Mouse (Mus musculus): ENCODE data around the gene Eipr1. TPM values are rescaled to one million over a fixed set of nuclear protein-coding genes. Genes with fewer than 3 reads are reported as not detected.

Eipr1 gene
- polyA plus RNA-seq, 1 experiment = 17.9 TPM

DNA sequence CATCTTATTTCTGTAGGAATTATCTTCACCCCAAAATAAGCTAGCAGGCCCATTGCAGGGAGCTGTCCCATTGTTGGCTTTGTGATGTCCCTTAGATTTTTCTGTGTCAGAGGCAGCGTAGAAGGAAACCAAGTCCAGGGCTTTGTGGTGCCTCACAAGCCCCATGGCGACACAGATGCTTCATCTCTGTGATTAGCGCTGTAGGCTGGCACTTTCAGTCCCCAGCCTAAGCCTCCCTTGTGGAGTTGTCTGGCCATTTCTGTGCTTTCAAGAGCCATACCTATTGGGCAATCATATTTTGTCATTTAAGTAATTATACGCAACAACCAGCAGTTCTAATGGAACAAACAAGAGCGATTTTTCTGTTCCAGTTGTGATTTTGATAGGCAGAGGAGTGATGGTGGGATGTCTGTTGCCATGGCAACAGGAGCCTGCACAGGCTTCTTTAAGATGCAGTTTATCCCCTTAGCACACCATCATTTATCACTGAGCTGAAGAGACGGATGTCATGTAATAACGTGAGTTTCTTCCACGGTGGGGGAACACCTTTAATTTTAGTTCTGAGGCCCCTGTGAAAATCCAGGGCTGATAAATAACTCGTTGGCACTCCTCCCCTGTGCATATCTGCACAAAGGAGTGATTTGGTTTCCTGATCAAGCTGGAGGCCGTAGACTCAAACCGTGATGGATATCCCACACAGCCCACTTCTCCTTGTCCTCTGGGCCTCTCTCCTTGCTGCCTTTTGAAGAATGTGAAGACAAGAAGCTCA, 108.1 kb downstream of the Eipr1 start:
- DNase-seq = no peak
- TF ChIP-seq POLR2A (IDR thresholded peaks at IDR 0.05; ENCODE audit: borderline replicate concordance, extremely low read depth, low read depth, low read length) = no peak
- TF ChIP-seq CTCF (IDR thresholded peaks at IDR 0.05; ENCODE audit: insufficient read depth, low read length) = no peak
- Histone ChIP-seq H3K4me3 (replicated peaks; ENCODE audit: extremely low read depth, low read depth, low read length) (no peak overlapping the region), H3K4me1 (ENCODE audit: control insufficient read depth, insufficient read depth, low read length) (no peaks in the 10 kb centered on the region)
- 81% methylated on average over 11 of the region's 11 CpGs for WGBS

DNA sequence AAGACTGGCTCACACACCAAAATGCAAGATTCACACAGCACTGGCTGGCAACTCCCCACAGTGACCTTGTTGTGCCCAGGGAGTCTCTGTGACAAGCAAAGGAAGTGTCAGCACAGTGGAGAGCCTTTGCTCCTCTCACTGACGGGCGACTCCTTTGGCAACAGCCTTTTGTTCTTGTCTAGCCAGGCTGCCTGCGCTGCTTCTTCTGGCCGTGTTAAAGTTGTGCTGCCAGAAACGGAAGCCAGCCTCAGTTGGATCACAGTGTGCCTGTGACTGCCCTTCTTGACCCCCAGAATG, 108.6 kb downstream of the Eipr1 start:
- 70% methylated on average over 5 of the region's 5 CpGs for WGBS
- Histone ChIP-seq H3K4me1 (ENCODE audit: control insufficient read depth, insufficient read depth, low read length) (no peaks in the 10 kb centered on the region), H3K4me3 (replicated peaks; ENCODE audit: extremely low read depth, low read depth, low read length) (no peak overlapping the region)
- DNase-seq = no peak
- no peak for TF ChIP-seq CTCF (IDR thresholded peaks at IDR 0.05; ENCODE audit: insufficient read depth, low read length)
- no peak for TF ChIP-seq POLR2A (IDR thresholded peaks at IDR 0.05; ENCODE audit: borderline replicate concordance, extremely low read depth, low read depth, low read length)

DNA sequence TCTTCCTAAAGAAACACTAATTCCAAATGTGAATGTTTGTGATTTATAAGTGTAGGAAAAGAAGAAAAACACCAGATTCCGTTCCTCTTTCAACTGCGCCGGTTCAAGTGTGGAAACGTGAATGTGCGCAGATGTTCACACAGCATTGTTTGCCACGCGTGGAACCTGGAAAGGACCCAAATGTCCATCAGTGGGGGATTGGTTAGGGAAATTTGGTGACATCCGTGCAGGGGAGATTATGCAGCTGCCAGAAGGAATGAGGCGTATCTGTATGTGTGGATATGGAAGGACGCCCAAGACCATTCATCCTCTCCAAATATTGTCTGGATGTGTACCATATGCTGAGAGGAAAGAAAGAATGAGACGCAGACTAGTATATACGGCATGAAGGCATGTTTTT, 111.7 kb downstream of the Eipr1 start:
- Histone ChIP-seq H3K4me1 (ENCODE audit: control insufficient read depth, insufficient read depth, low read length) (no peaks in the 10 kb centered on the region), H3K4me3 (replicated peaks; ENCODE audit: extremely low read depth, low read depth, low read length) (no peak overlapping the region)
- no peak for DNase-seq
- no peak for TF ChIP-seq POLR2A (IDR thresholded peaks at IDR 0.05; ENCODE audit: borderline replicate concordance, extremely low read depth, low read depth, low read length)
- no peak for TF ChIP-seq CTCF (IDR thresholded peaks at IDR 0.05; ENCODE audit: insufficient read depth, low read length)
- WGBS = 74% methylated on average over 12 of the region's 12 CpGs

DNA sequence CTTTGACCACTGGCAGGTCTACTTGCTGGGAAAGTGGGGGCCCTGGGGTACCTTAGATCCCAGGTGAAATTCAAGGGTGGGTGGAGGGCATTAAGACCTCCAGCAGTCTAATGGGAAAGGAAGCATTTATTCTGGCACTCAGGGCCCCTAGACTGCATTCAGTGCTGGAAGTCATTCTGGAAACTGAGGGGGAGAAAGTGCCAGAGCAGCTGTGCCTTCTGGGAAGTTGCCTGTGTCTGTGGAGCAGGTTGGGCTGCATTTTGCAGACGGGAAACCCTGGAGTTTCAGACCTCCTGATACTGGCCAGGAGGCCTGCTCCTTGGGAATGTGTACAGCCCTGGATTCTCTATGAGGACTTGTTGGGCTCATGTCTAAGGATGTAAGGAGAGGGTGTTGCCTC, 114.5 kb downstream of the Eipr1 start:
- H3K4me3 ChIP-seq (replicated peaks; ENCODE audit: extremely low read depth, low read depth, low read length) = no peak overlapping the region
- H3K4me1 ChIP-seq (ENCODE audit: control insufficient read depth, insufficient read depth, low read length) = no peaks in the 10 kb centered on the region
- no peak for DNase-seq
- no peak for TF ChIP-seq POLR2A (IDR thresholded peaks at IDR 0.05; ENCODE audit: borderline replicate concordance, extremely low read depth, low read depth, low read length)
- no peak for TF ChIP-seq CTCF (IDR thresholded peaks at IDR 0.05; ENCODE audit: insufficient read depth, low read length)
- WGBS = 67% methylated on average over 1 of the region's 1 CpGs

DNA sequence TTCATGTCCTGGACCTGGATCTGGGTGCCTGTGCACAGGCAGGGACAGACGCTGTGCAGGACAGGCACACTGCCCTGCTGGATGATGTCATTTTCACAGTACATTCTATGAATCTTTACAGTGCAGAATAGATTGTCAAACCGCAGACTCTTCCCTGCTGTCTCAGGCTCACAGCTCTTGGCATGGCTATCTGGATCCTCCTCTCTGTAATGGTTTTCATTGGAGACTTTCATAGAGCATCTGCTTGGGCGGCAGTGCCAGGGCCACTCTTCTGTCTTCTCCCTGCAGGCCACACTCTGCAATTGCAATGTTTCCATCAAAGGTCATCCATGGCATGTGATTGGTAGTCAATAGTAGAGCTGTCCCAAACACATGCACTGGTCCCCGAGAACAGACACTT, 117.2 kb downstream of the Eipr1 start:
- Histone ChIP-seq H3K4me1 (ENCODE audit: control insufficient read depth, insufficient read depth, low read length) (no peaks in the 10 kb centered on the region), H3K4me3 (replicated peaks; ENCODE audit: extremely low read depth, low read depth, low read length) (no peak overlapping the region)
- no peak for DNase-seq
- WGBS = 98% methylated on average over 4 of the region's 4 CpGs
- TF ChIP-seq CTCF (IDR thresholded peaks at IDR 0.05; ENCODE audit: insufficient read depth, low read length) = no peak
- no peak for TF ChIP-seq POLR2A (IDR thresholded peaks at IDR 0.05; ENCODE audit: borderline replicate concordance, extremely low read depth, low read depth, low read length)

DNA sequence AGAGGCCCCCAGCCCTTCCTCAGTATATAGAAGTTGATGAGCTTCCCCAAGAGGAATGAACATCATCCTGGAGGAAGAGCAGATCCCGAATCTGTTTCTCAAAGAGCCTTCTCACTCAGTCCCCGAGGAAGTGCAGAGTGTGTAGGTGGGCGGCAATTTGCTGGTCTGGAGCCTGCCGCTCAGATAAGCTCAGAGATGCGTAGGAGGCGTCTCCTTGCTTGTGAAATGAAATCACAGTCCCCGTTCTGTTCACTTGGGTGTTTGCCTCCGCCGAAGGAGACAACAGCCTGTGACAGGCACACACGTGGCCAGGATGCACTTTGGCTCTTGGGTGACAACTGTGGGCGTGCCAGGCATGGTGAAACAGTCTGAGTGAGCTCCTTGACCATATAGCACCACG, 120.7 kb downstream of the Eipr1 start:
- no peaks in the 10 kb centered on the region for H3K4me1 ChIP-seq (ENCODE audit: control insufficient read depth, insufficient read depth, low read length)
- no peak for TF ChIP-seq CTCF (IDR thresholded peaks at IDR 0.05; ENCODE audit: insufficient read depth, low read length)
- H3K4me3 ChIP-seq (replicated peaks; ENCODE audit: extremely low read depth, low read depth, low read length) = no peak overlapping the region
- 78% methylated on average over 12 of the region's 12 CpGs for WGBS
- no peak for DNase-seq

DNA sequence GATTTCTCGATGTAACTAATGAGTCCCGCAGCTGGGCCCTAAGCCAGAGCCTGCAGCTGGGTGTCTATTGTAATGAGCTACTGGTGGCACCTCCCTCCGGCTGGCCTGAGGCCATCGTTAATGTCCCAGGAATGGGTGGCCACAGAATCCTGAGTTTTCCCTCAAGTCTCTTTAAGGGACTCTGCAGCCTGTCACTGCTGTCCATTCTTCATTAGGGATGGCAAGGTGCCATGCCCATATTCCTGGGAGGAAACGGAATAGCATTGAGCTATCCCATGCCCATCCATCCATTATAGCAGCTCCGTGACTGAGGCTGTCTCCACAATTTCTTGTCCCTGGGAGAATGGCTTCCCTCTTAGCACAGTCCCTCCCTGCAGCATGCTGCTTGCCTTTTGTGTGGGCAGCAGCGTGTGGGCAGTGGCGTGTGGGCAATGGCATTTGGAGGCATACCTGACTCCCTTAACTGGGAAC, 123.2 kb downstream of the Eipr1 start:
- DNase-seq = no peak
- 65% methylated on average over 8 of the region's 8 CpGs for WGBS
- Histone ChIP-seq H3K4me3 (replicated peaks; ENCODE audit: extremely low read depth, low read depth, low read length) (no peak overlapping the region), H3K4me1 (ENCODE audit: control insufficient read depth, insufficient read depth, low read length) (no peaks in the 10 kb centered on the region)
- TF ChIP-seq POLR2A (IDR thresholded peaks at IDR 0.05; ENCODE audit: borderline replicate concordance, extremely low read depth, low read depth, low read length) (no peak), CTCF (IDR thresholded peaks at IDR 0.05; ENCODE audit: insufficient read depth, low read length) (no peak)

DNA sequence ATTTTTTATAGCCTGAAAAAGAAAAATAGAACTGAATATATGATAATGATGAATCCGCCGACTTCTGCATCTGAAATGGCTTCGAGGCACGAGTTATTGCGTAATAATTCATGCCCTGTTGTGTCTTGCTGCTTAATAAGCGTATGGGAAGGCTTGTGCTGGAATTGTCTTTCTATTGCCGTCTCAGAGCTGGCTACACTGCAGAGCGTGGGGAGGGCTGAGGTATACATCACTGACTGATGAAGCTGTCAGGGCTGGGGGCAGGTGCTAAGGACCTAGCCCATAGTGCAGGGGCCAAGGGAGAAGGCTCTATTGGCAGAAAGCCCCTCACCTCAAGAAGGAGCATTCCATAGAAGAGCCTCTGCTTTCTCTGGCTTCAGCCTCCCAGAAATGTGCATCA, 123.9 kb downstream of the Eipr1 start:
- H3K4me3 ChIP-seq (replicated peaks; ENCODE audit: extremely low read depth, low read depth, low read length) = no peak overlapping the region
- TF ChIP-seq POLR2A (IDR thresholded peaks at IDR 0.05; ENCODE audit: borderline replicate concordance, extremely low read depth, low read depth, low read length) = no peak
- TF ChIP-seq CTCF (IDR thresholded peaks at IDR 0.05; ENCODE audit: insufficient read depth, low read length) = no peak
- WGBS = 74% methylated on average over 8 of the region's 8 CpGs
- H3K4me1 ChIP-seq (ENCODE audit: control insufficient read depth, insufficient read depth, low read length) = no peaks in the 10 kb centered on the region
- DNase-seq = no peak

DNA sequence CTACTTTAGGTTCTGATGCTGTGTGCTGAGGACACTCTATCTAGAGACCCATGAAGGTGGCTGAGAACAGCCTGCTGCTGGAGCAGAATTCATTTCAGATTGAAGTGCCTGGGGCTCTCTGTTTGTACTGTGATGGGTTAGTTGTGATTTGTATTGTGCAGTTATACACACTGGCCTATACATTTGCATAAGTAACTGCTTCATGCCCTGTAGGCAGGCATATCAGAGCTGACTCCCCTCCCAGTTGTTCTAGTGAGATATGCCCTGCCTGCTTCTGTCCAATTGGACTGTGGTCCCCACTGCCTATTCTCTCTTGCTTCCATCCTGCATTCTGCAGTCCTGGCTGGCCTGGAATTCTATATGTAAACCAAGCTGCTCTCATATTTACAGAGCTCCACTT, 128.9 kb downstream of the Eipr1 start:
- Histone ChIP-seq H3K4me1 (ENCODE audit: control insufficient read depth, insufficient read depth, low read length) (no peaks in the 10 kb centered on the region), H3K4me3 (replicated peaks; ENCODE audit: extremely low read depth, low read depth, low read length) (no peak overlapping the region)
- TF ChIP-seq CTCF (IDR thresholded peaks at IDR 0.05; ENCODE audit: insufficient read depth, low read length) = no peak
- no peak for TF ChIP-seq POLR2A (IDR thresholded peaks at IDR 0.05; ENCODE audit: borderline replicate concordance, extremely low read depth, low read depth, low read length)
- DNase-seq = no peak

DNA sequence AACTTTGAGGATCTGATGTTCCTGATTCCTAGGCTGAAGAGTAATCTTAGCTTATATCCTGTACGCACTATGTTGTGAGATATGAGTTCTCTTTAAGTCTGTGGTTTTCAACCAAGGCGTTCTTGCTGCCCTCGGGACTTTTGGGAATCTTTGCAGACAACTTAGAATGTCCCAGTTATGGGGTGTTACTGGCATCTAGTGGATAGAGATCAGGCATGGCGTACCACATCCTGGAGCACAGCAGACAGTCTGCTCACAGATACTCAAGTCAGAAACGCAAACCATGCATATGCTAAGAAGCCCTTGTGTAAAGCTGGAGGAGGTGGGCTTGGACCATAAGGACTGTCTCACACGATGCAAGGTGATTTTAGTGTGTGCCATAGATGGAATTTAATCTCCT, 136.1 kb downstream of the Eipr1 start:
- TF ChIP-seq POLR2A (IDR thresholded peaks at IDR 0.05; ENCODE audit: borderline replicate concordance, extremely low read depth, low read depth, low read length) (no peak), CTCF (IDR thresholded peaks at IDR 0.05; ENCODE audit: insufficient read depth, low read length) (no peak)
- no peak overlapping the region for H3K4me3 ChIP-seq (replicated peaks; ENCODE audit: extremely low read depth, low read depth, low read length)
- 83% methylated on average over 6 of the region's 6 CpGs for WGBS

More for the DNA sequence above, 136.1 kb downstream of the Eipr1 start:
- no peaks in the 10 kb centered on the region for H3K4me1 ChIP-seq (ENCODE audit: control insufficient read depth, insufficient read depth, low read length)
- no peak for DNase-seq
